Mouse (Mus musculus): ENCODE measurements around the gene Mcat. TPM values are rescaled to one million over a fixed set of nuclear protein-coding genes. Genes with fewer than 3 reads are reported as not detected.

Mcat gene
- polyA plus RNA-seq, 1 experiment from 2014 or later: 26.7 TPM

GRCm38 (mm10) chr15:83541647-83542287 lies 21.8 kb downstream of the Mcat start:
- no peak for TF ChIP-seq CTCF (IDR thresholded peaks at IDR 0.05)
- in situ Hi-C loops (cut with MboI; ENCODE audit: low pct_unique_long_range_greater_than_20kb): no loop called here
- ChIA-PET POLR2A (interaction anchor here (0.7 kb wide), 1 partner anchor 31 kb away, joined by 3 read pairs; the partner anchor contains the start of gene Ttll1), CTCF (no interaction called here)
- DNase-seq (ENCODE audit: low read depth, low spot score) (no peak), ATAC-seq (peak; percentile 65)
- H3K27me3 ChIP-seq: no peaks in the 10 kb centered on the region

GRCm38 (mm10) chr15:83539905-83540304 lies 23.7 kb downstream of the Mcat start:
- ATAC-seq (no peak), DNase-seq (ENCODE audit: low read depth, low spot score) (no peak)
- no peak for TF ChIP-seq CTCF (IDR thresholded peaks at IDR 0.05)
- H3K27me3 ChIP-seq: no peaks in the 10 kb centered on the region
- in situ Hi-C loops (cut with MboI; ENCODE audit: low pct_unique_long_range_greater_than_20kb): no loop called here
- POLR2A ChIA-PET: no interaction called here
- CTCF ChIA-PET: interaction anchor here (1.1 kb wide), 1 partner anchor 22 kb away, joined by 3 read pairs; no protein-coding TSS in a partner anchor

- ChIA-PET POLR2A (no interaction called here), CTCF (no interaction called here)
- DNase-seq (ENCODE audit: low read depth, low spot score) (no peak), ATAC-seq (no peak)
- no peak for TF ChIP-seq CTCF (IDR thresholded peaks at IDR 0.05)
- in situ Hi-C loops (cut with MboI; ENCODE audit: low pct_unique_long_range_greater_than_20kb): no loop called here
- H3K27me3 ChIP-seq: no peaks in the 10 kb centered on the region
These were observed 24.7 kb downstream of the Mcat start for GRCm38 (mm10) chr15:83538855-83539254.

- ATAC-seq (no peak), DNase-seq (ENCODE audit: low read depth, low spot score) (no peak)
- in situ Hi-C loops (cut with MboI; ENCODE audit: low pct_unique_long_range_greater_than_20kb): no loop called here
- no peaks in the 10 kb centered on the region for H3K27me3 ChIP-seq
- CTCF ChIA-PET: interaction anchor here (1.0 to 1.3 kb wide), 2 partner anchors 11 to 18 kb away, joined by 3 read pairs; no protein-coding TSS in a partner anchor
- no peak for TF ChIP-seq CTCF (IDR thresholded peaks at IDR 0.05)
- POLR2A ChIA-PET: interaction anchor here (1.8 kb wide), 1 partner anchor 18 kb away, joined by 5 read pairs; no protein-coding TSS in a partner anchor
These were observed 27.7 kb downstream of the Mcat start for GRCm38 (mm10) chr15:83535890-83536231.

GRCm38 (mm10) chr15:83534960-83535889 lies 28.4 kb downstream of the Mcat start:
- DNase-seq (ENCODE audit: low read depth, low spot score) (no peak), ATAC-seq (peak; percentile 28)
- ChIA-PET POLR2A (interaction anchor here (0.6 to 1.8 kb wide), 2 partner anchors 18 kb away, joined by 3 to 5 read pairs; no protein-coding TSS in a partner anchor), CTCF (interaction anchor here (1.0 to 1.3 kb wide), 2 partner anchors 11 to 17 kb away, joined by 3 read pairs; no protein-coding TSS in a partner anchor)
- no peak for TF ChIP-seq CTCF (IDR thresholded peaks at IDR 0.05)
- in situ Hi-C loops (cut with MboI; ENCODE audit: low pct_unique_long_range_greater_than_20kb): no loop called here
- H3K27me3 ChIP-seq: no peaks in the 10 kb centered on the region

- ChIA-PET CTCF (no interaction called here), POLR2A (no interaction called here)
- no peak for DNase-seq (ENCODE audit: low read depth, low spot score)
- in situ Hi-C loops (cut with MboI; ENCODE audit: low pct_unique_long_range_greater_than_20kb): no loop called here
- H3K27me3 ChIP-seq: no peaks in the 10 kb centered on the region
- no peak for ATAC-seq
- no peak for TF ChIP-seq CTCF (IDR thresholded peaks at IDR 0.05)
These were observed 31.0 kb downstream of the Mcat start for GRCm38 (mm10) chr15:83532606-83533005.

GRCm38 (mm10) chr15:83531961-83532469 lies 31.6 kb downstream of the Mcat start:
- no peak for TF ChIP-seq CTCF (IDR thresholded peaks at IDR 0.05)
- no peak for ATAC-seq
- no peaks in the 10 kb centered on the region for H3K27me3 ChIP-seq
- no peak for DNase-seq (ENCODE audit: low read depth, low spot score)
- in situ Hi-C loops (cut with MboI; ENCODE audit: low pct_unique_long_range_greater_than_20kb): no loop called here
- ChIA-PET CTCF (no interaction called here), POLR2A (no interaction called here)

GRCm38 (mm10) chr15:83530688-83531087 lies 32.9 kb downstream of the Mcat start:
- in situ Hi-C loops (cut with MboI; ENCODE audit: low pct_unique_long_range_greater_than_20kb): no loop called here

GRCm38 (mm10) chr15:83530233-83530632 lies 33.4 kb downstream of the Mcat start:
- TF ChIP-seq CTCF (IDR thresholded peaks at IDR 0.05): no peak
- ChIA-PET POLR2A (no interaction called here), CTCF (no interaction called here)
- H3K27me3 ChIP-seq: no peaks in the 10 kb centered on the region
- no peak for ATAC-seq
- no peak for DNase-seq (ENCODE audit: low read depth, low spot score)
- in situ Hi-C loops (cut with MboI; ENCODE audit: low pct_unique_long_range_greater_than_20kb): no loop called here

More at GRCm38 (mm10) chr15:83530688-83531087, 32.9 kb downstream of the Mcat start:
- no peak for TF ChIP-seq CTCF (IDR thresholded peaks at IDR 0.05)
- DNase-seq (ENCODE audit: low read depth, low spot score) (no peak), ATAC-seq (no peak)
- CTCF ChIA-PET: no interaction called here
- no peaks in the 10 kb centered on the region for H3K27me3 ChIP-seq
- POLR2A ChIA-PET: no interaction called here

- DNase-seq (ENCODE audit: low read depth, low spot score): no peak
- in situ Hi-C loops (cut with MboI; ENCODE audit: low pct_unique_long_range_greater_than_20kb): no loop called here
- no peak for ATAC-seq
- no peak for TF ChIP-seq CTCF (IDR thresholded peaks at IDR 0.05)
- ChIA-PET POLR2A (no interaction called here), CTCF (no interaction called here)
- H3K27me3 ChIP-seq: no peaks in the 10 kb centered on the region
These were observed 33.8 kb downstream of the Mcat start for GRCm38 (mm10) chr15:83529765-83530164.

- in situ Hi-C loops (cut with MboI; ENCODE audit: low pct_unique_long_range_greater_than_20kb): no loop called here
- no peak for ATAC-seq
- TF ChIP-seq CTCF (IDR thresholded peaks at IDR 0.05): no peak
- CTCF ChIA-PET: interaction anchor here (1.6 kb wide), 1 partner anchor 11 kb away, joined by 5 read pairs; no protein-coding TSS in a partner anchor
- POLR2A ChIA-PET: interaction anchor here (0.6 kb wide), 1 partner anchor 1201 kb away, joined by 3 read pairs; no protein-coding TSS in a partner anchor
- DNase-seq (ENCODE audit: low read depth, low spot score): no peak
- H3K27me3 ChIP-seq: no peaks in the 10 kb centered on the region
These were observed 34.7 kb downstream of the Mcat start for GRCm38 (mm10) chr15:83528892-83529291.

All from Patski (cell line).